Mouse (Mus musculus): ENCODE measurements at regions not wholly inside any gene's neighbourhood (a gene's known extent, or its start where the extent isn't known, plus 50 kb on each side); places are given as distances from the start of the nearest gene placed in this dataset.

DNA sequence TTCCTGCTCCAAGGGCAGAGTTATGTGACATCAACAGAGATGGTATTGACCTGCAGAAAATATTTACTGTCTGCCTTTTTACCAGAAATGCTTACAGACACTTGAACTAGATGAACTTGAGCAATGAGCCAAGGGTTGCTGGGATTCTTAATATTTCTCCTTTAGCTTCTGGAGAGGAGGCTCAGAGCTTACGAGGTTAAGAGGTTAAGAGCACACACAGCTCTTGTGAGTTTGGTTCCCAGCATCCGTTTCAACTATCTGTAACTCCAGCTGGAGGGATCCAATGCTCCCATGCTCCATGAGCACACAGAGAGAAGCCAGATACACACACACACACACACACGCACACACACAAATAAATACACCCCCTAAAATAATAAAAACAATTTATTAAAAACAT is 114.7 kb upstream of the Fn1 start:
- ATAC-seq (ENCODE audit: insufficient read depth, low FRiP score, low read depth): peak; percentile 35; the same call in 1 of the 2 replicates
- 56% methylated on average over 3 of the region's 3 CpGs for WGBS
- H3K4me2 ChIP-seq: no peak overlapping the region

DNA sequence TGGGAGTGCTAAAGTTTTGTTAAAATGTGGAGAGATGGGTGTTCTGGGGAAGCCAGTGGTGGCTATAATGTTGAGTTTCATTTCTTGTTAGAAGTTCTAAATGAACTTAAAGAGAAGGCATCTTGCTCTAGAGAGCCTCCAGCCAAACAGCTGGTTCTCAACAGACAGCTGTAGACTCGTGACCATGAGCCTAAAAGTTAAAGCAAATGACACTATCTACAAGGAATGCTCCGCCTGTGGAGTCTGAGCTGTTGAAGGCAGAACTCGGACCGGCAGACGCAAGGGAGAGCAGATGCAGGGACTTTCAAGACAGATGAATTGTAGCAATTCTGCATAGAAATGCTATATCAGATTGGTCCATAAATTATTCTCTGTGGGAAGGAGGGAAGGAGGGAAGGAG is 114.1 kb upstream of the Fn1 start:
- Histone ChIP-seq H3K4me1 (no peaks in the 10 kb centered on the region), H3K27me3 (replicated peaks) (no peaks in the 10 kb centered on the region), H3K4me2 (no peak overlapping the region), H3K9me3 (no peaks in the 10 kb centered on the region), H3K4me3 (replicated peaks) (no peak overlapping the region), H3K9ac (no peak overlapping the region), H3K27ac (no peak overlapping the region), H3K36me3 (no peaks in the 10 kb centered on the region)
- 36% methylated on average over 5 of the region's 5 CpGs for WGBS
- ATAC-seq (ENCODE audit: insufficient read depth, low FRiP score, low read depth): no peak

More for the DNA sequence above, 114.7 kb upstream of the Fn1 start:
- Histone ChIP-seq H3K27ac (peak overlapping the region; percentile 35; the same call in 1 of the 2 replicates), H3K36me3 (no peaks in the 10 kb centered on the region), H3K4me1 (no peaks in the 10 kb centered on the region), H3K4me3 (replicated peaks) (no peak overlapping the region), H3K9me3 (no peaks in the 10 kb centered on the region), H3K9ac (no peak overlapping the region), H3K27me3 (replicated peaks) (no peaks in the 10 kb centered on the region)

- Histone ChIP-seq H3K9ac (no peak overlapping the region), H3K4me1 (no peaks in the 10 kb centered on the region)
- 65% methylated on average over 6 of the region's 6 CpGs for WGBS
These were observed 112.0 kb upstream of the Fn1 start for GRCm38 (mm10) chr1:71764951-71765350.

DNA sequence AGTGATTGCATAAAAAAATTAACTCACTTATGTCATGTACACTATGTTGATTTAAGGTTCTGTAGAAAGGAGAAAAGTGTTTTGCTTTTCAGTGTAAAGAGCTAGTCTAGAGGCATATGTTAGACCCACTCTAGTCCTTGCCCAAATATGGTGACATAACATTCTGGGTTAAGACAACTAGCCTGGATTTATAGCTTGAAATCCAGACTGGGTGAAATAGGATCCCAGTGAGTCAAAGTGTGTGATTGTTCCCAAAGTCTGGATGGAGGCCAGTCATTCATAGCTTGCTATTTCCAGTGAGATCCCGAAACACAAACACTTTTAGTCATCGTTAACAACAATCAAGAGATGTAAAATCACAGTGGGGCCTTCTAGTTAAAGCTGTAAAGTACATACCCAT is 110.5 kb upstream of the Fn1 start:
- 41% methylated on average over 2 of the region's 2 CpGs for WGBS
- Histone ChIP-seq H3K27me3 (replicated peaks) (no peaks in the 10 kb centered on the region), H3K27ac (no peak overlapping the region), H3K4me2 (no peak overlapping the region), H3K4me3 (replicated peaks) (no peak overlapping the region), H3K36me3 (no peaks in the 10 kb centered on the region), H3K4me1 (no peaks in the 10 kb centered on the region), H3K9me3 (no peaks in the 10 kb centered on the region), H3K9ac (no peak overlapping the region)
- peak; percentile 31; the same call in 1 of the 2 replicates for ATAC-seq (ENCODE audit: insufficient read depth, low FRiP score, low read depth)

More at GRCm38 (mm10) chr1:71764951-71765350, 112.0 kb upstream of the Fn1 start:
- Histone ChIP-seq H3K4me3 (replicated peaks) (no peak overlapping the region), H3K36me3 (no peaks in the 10 kb centered on the region), H3K4me2 (no peak overlapping the region), H3K9me3 (no peaks in the 10 kb centered on the region), H3K27ac (no peak overlapping the region), H3K27me3 (replicated peaks) (no peaks in the 10 kb centered on the region)
- ATAC-seq (ENCODE audit: insufficient read depth, low FRiP score, low read depth): no peak

DNA sequence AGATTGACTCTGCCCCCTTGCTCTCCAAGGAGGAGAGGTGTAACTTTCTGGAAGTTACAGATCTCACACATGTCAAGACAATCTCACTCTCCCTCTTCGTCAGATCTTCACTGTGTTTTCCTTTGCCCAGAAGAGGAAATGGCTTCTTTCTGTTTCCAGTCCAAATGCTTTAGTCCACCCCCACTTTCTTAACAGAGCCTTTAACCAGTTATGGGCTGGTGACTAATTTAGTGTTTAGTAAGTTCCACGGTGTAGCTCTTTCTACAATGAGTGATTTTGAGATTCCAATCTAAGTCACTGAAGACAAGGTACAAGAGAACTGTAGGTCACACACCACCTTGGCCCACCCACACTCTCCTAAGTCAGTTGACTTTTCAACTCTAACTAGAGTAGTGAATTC is 107.3 kb upstream of the Fn1 start:
- H3K27me3 ChIP-seq (replicated peaks): no peaks in the 10 kb centered on the region
- no peak overlapping the region for H3K27ac ChIP-seq
- H3K4me1 ChIP-seq: 0 out of 2 replicates have a peak, but pooled peaks cover 3% of the 10 kb centered on the region
- no peaks in the 10 kb centered on the region for H3K36me3 ChIP-seq
- H3K4me3 ChIP-seq (replicated peaks): no peak overlapping the region
- no peaks in the 10 kb centered on the region for H3K9me3 ChIP-seq
- 63% methylated on average over 2 of the region's 2 CpGs for WGBS
- no peak overlapping the region for H3K9ac ChIP-seq
- no peak overlapping the region for H3K4me2 ChIP-seq
- ATAC-seq (ENCODE audit: insufficient read depth, low FRiP score, low read depth): no peak

DNA sequence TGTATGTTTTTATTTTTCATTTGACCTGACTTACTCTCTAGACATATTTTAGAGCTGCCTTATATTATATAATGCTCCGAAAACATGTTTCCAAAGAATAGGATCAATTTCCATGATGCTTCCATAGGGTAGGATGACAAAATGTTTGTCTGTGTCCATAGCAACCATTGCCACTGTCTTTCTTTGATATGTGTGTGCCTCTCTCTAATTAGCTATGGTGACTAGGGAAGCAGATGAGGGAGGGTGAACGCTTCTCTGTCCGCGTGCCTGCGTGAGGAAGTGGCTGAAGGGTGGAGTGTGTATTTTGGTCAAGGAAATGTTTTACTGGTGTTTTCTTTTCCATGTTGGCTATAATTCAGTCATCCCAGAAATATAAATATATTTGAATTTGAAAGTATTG is 104.2 kb upstream of the Fn1 start:
- ATAC-seq (ENCODE audit: insufficient read depth, low FRiP score, low read depth): no peak
- H3K9me3 ChIP-seq: peaks cover 4% of the 10 kb centered on the region; the same call in 1 of the 2 replicates
- 82% methylated on average over 5 of the region's 5 CpGs for WGBS

GRCm38 (mm10) chr1:71756159-71756558 is 103.2 kb upstream of the Fn1 start:
- 71% methylated on average over 2 of the region's 2 CpGs for WGBS
- Histone ChIP-seq H3K9me3 (peaks cover 4% of the 10 kb centered on the region; the same call in 1 of the 2 replicates), H3K4me2 (no peak overlapping the region), H3K9ac (no peak overlapping the region), H3K4me3 (replicated peaks) (no peak overlapping the region), H3K27me3 (replicated peaks) (no peaks in the 10 kb centered on the region), H3K4me1 (0 out of 2 replicates have a peak, but pooled peaks cover 3% of the 10 kb centered on the region), H3K36me3 (no peaks in the 10 kb centered on the region), H3K27ac (no peak overlapping the region)
- no peak for ATAC-seq (ENCODE audit: insufficient read depth, low FRiP score, low read depth)

More for the DNA sequence above, 104.2 kb upstream of the Fn1 start:
- H3K4me1 ChIP-seq: 0 out of 2 replicates have a peak, but pooled peaks cover 3% of the 10 kb centered on the region
- H3K27me3 ChIP-seq (replicated peaks): no peaks in the 10 kb centered on the region
- no peak overlapping the region for H3K4me2 ChIP-seq
- no peaks in the 10 kb centered on the region for H3K36me3 ChIP-seq
- H3K4me3 ChIP-seq (replicated peaks): no peak overlapping the region
- no peak overlapping the region for H3K27ac ChIP-seq
- no peak overlapping the region for H3K9ac ChIP-seq

DNA sequence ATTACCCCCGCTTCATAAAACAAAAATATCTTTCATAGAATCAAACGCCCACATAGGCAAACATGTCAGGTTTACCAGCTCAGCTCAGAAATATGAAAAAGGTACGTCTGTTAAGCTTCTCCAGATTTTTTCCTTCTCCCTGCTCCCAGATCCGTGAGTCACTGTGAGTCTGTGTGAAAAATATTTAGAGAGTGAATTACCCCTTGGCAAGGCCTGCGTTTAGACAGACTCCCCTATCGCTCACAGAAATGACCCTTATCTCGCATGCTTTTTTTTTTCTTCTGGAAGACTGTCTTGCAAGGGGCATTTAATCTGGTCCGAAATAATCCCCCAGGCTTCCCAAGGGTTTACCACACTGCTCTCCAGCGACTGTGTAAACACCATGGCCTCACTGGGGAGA is 102.4 kb upstream of the Fn1 start:
- Histone ChIP-seq H3K27ac (no peak overlapping the region), H3K27me3 (replicated peaks) (no peaks in the 10 kb centered on the region), H3K4me3 (replicated peaks) (no peak overlapping the region), H3K4me2 (no peak overlapping the region), H3K4me1 (0 out of 2 replicates have a peak, but pooled peaks cover 3% of the 10 kb centered on the region), H3K9ac (no peak overlapping the region), H3K36me3 (no peaks in the 10 kb centered on the region), H3K9me3 (peaks cover 4% of the 10 kb centered on the region; the same call in 1 of the 2 replicates)
- ATAC-seq (ENCODE audit: insufficient read depth, low FRiP score, low read depth): no peak
- 29% methylated on average over 9 of the region's 9 CpGs for WGBS

GRCm38 (mm10) chr1:71752351-71752750 is 99.4 kb upstream of the Fn1 start:
- Histone ChIP-seq H3K4me1 (0 out of 2 replicates have a peak, but pooled peaks cover 3% of the 10 kb centered on the region), H3K4me3 (replicated peaks) (no peak overlapping the region), H3K9ac (no peak overlapping the region), H3K36me3 (no peaks in the 10 kb centered on the region), H3K9me3 (peaks cover 4% of the 10 kb centered on the region; the same call in 1 of the 2 replicates), H3K4me2 (no peak overlapping the region), H3K27me3 (replicated peaks) (no peaks in the 10 kb centered on the region), H3K27ac (no peak overlapping the region)
- 74% methylated on average over 1 of the region's 1 CpGs for WGBS
- ATAC-seq (ENCODE audit: insufficient read depth, low FRiP score, low read depth): no peak

DNA sequence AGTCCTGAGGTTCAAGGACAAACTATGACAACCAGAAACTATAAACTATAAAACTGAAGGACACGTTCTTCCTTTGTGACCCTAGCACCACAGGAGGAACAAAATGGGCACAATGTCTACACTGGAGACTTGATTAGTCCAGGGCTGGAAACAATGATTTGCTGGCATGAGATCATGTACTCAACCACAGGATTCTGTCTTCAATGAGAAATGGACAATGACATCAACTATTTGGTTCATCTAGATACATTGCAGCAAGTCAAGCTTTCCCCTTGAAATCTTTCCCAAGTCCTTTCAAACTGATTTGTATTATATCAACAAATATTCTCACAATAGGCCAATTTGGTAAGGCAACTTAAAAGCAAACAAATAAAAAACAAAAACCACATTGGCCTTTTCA is 98.6 kb upstream of the Fn1 start:
- no peak for ATAC-seq (ENCODE audit: insufficient read depth, low FRiP score, low read depth)
- 82% methylated on average over 1 of the region's 1 CpGs for WGBS
- Histone ChIP-seq H3K4me2 (no peak overlapping the region), H3K9me3 (peaks cover 4% of the 10 kb centered on the region; the same call in 1 of the 2 replicates), H3K27me3 (replicated peaks) (no peaks in the 10 kb centered on the region), H3K27ac (no peak overlapping the region), H3K9ac (no peak overlapping the region), H3K36me3 (no peaks in the 10 kb centered on the region), H3K4me1 (0 out of 2 replicates have a peak, but pooled peaks cover 3% of the 10 kb centered on the region), H3K4me3 (replicated peaks) (no peak overlapping the region)

- H3K4me3 ChIP-seq (replicated peaks): no peak overlapping the region
- no peak for ATAC-seq (ENCODE audit: insufficient read depth, low FRiP score, low read depth)
- H3K9me3 ChIP-seq: no peaks in the 10 kb centered on the region
- no peaks in the 10 kb centered on the region for H3K36me3 ChIP-seq
- H3K27me3 ChIP-seq (replicated peaks): no peaks in the 10 kb centered on the region
- no peaks in the 10 kb centered on the region for H3K4me1 ChIP-seq
- 66% methylated on average over 3 of the region's 3 CpGs for WGBS
- H3K9ac ChIP-seq: no peak overlapping the region
- H3K27ac ChIP-seq: no peak overlapping the region
- no peak overlapping the region for H3K4me2 ChIP-seq
These were observed 82.6 kb upstream of the Fn1 start for GRCm38 (mm10) chr1:71735606-71736005.

DNA sequence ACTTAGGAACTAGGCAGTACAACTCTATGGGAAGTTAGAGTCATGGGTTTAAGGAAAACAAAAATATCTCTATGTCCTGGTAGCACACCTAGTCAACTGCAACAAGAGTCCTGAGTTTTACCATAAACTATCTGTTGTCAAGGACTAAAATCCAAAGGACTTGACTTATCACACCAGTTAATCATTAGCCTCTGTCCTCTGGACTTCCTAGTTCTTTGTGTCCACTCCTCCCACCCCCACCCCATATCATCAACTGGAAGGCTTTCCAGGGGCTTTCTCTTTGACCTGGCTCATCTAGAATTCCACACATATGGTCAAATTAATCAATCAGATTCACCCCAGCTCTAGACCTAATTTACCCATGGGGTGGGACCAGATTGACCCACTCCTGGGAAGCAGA is 78.6 kb upstream of the Fn1 start:
- H3K27me3 ChIP-seq (replicated peaks): no peaks in the 10 kb centered on the region
- H3K4me3 ChIP-seq (replicated peaks): no peak overlapping the region
- H3K9me3 ChIP-seq: no peaks in the 10 kb centered on the region
- H3K36me3 ChIP-seq: no peaks in the 10 kb centered on the region
- no peak overlapping the region for H3K4me2 ChIP-seq
- ATAC-seq (ENCODE audit: insufficient read depth, low FRiP score, low read depth): no peak
- H3K9ac ChIP-seq: no peak overlapping the region
- H3K27ac ChIP-seq: no peak overlapping the region
- no peaks in the 10 kb centered on the region for H3K4me1 ChIP-seq

DNA sequence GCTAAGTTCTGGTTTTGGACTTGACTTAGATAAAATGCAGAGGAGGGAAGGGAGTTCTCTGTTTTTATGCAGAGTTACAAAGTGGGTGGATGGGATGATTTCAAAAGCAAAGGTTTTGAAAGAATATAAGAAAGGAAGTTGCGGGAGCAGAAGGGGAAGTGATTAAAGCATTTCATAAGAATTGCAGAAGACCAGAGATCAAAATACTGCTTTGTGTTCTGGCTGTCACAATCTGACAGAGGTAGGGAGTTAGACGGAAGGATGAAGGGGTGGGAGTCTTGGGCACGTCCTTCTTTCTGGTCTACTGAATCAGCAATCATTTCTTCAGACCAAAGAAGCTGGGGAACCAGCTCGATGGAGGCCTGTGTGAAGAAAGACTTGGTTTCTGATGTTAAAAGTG is 78.0 kb upstream of the Fn1 start:
- no peak overlapping the region for H3K9ac ChIP-seq
- WGBS: 66% methylated on average over 4 of the region's 4 CpGs
- no peaks in the 10 kb centered on the region for H3K27me3 ChIP-seq (replicated peaks)
- no peaks in the 10 kb centered on the region for H3K4me1 ChIP-seq
- H3K36me3 ChIP-seq: no peaks in the 10 kb centered on the region
- no peak overlapping the region for H3K4me3 ChIP-seq (replicated peaks)
- ATAC-seq (ENCODE audit: insufficient read depth, low FRiP score, low read depth): no peak
- no peak overlapping the region for H3K4me2 ChIP-seq
- H3K9me3 ChIP-seq: no peaks in the 10 kb centered on the region
- H3K27ac ChIP-seq: no peak overlapping the region

All from stomach, embryonic 15.5 days (tissue).